Mouse (Mus musculus) small intestine, adult 2 months (tissue): Measurements from ENCODE around the gene Homer3.

Experiments
- CTCF ChIP-seq: fragments of 200-500 bp; IDR thresholded peaks from 2 replicates; pipeline ENCODE4 v1.5.1; 2012; ENCODE audit warnings: low read depth, mild to moderate bottlenecking, control low read depth, inconsistent platforms, low read length, moderate library complexity, mixed read lengths; ENCODE audit not compliant: insufficient replicate concordance, insufficient read length; ENCODE audit errors: extremely low read depth
- POLR2A ChIP-seq: fragments of 200-500 bp; IDR thresholded peaks from 2 replicates; pipeline ENCODE4 v1.6.1; 2012; ENCODE audit warnings: low read depth, mild to moderate bottlenecking, control low read depth, inconsistent platforms, low read length, moderate library complexity

DNA sequence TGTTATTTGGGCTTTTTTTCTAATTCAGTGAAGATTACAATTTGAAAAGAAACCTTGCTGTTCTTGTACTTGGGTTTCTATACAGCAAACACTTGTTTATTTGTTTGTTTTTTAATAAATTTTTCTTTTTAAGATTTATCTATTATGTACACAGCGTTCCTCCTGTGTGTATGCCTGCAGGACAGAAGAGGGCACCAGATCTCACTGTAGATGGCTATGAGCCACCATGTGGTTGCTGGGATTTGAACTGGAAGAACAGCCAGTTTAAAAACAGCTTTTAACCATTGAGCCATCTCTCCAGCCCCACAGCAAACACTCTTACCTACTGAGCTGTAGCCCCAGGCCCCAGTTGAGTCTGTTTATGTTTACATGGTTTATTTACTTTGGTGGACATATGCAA is 28.0 kb upstream of the Homer3 start:
- TF ChIP-seq POLR2A, result no peak
- TF ChIP-seq CTCF, result no peak
